Mouse (Mus musculus) adipose tissue, adult 10 weeks (tissue): Measurements from ENCODE around the gene Clec11a. TPM values are rescaled to one million over a fixed set of nuclear protein-coding genes. Genes with fewer than 3 reads are reported as not detected.

ENCODE experiments used
- polyA plus RNA-seq: library from polyadenylated mRNA; stranded (reverse); fragments of 350-450 nt; fragmentation: Illumina TruSeq; extraction: RNeasy Lipid Tissue Mini Kit (QIAGEN cat#74804); gene quantifications from one replicate; pipeline ENCODE4 v1.2.3, GENCODE M21; 2014; ENCODE audit warnings: low read depth, low replicate concordance

Clec11a gene
- 7.8 TPM for polyA plus RNA-seq

GRCm38 (mm10) chr7:44306516-44307240 lies at the start of gene Clec11a:
TSS of gene Clec11a (minus strand) at chr7:44306902.

GRCm38 (mm10) chr7:44309475-44310284 lies 3.0 kb upstream of the Clec11a start, which contains the start of gene Shank1:
TSS of gene Shank1 (plus strand) at chr7:44310253.

GRCm38 (mm10) chr7:44261147-44261546 lies 45.6 kb downstream of the Clec11a start, which contains the start of gene Gm15517:
TSS of gene Gm15517 (plus strand) at chr7:44261447.

DNA sequence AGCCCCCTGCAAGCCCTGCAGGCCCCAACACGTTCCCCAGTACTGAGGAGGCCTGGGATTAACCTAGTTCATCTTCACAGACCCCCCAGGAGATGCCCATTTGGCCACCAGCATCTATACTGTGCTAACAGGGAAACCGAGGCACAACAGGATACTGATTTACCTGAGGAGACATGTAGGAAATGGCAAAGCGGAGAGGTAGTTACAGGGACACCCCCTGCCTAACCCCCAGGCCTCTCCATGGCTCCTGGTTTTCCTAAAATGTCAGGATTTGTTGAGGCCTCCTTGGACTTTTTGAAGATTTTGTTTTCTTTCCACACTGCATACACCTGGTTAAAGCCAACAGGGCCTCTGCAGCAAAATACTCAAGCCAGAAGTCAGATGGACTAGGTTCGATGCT lies 49.4 kb downstream of the Clec11a start, which contains the start of gene Acp4:
Acp4 (minus strand) TSS at position 101 of the 400 bp plus-strand sequence.

Other genes with a start within 250 kb of the Clec11a start
- gene Klk1b21, start 204.6 kb downstream of the Clec11a start, polyA plus RNA-seq = 0.38 TPM
- not detected for gene Klk1b22, start 194.2 kb downstream of the Clec11a start, polyA plus RNA-seq
- not detected for gene Klk1b16, start 170.1 kb downstream of the Clec11a start, polyA plus RNA-seq
- gene Klk1b24, start 118.7 kb downstream of the Clec11a start, polyA plus RNA-seq = not detected
- gene Klk1b3, start 108.7 kb downstream of the Clec11a start, polyA plus RNA-seq = 0.38 TPM
- not detected for gene Klk1b4, start 99.5 kb downstream of the Clec11a start, polyA plus RNA-seq
- 2.5 TPM for gene Klk1b5, start 91.0 kb downstream of the Clec11a start, polyA plus RNA-seq
- 1.2 TPM for gene Klk1, start 81.5 kb downstream of the Clec11a start, polyA plus RNA-seq
- 0.81 TPM for gene Gm36864, start 70.7 kb downstream of the Clec11a start, polyA plus RNA-seq
- 10.2 TPM for gene 1700028J19Rik, start 60.2 kb downstream of the Clec11a start, polyA plus RNA-seq
- gene 2410002F23Rik, start 60.2 kb downstream of the Clec11a start, polyA plus RNA-seq = 71.2 TPM
- gene Acp4, start 49.5 kb downstream of the Clec11a start, polyA plus RNA-seq = 0.31 TPM
- 37.4 TPM for gene Gm15517, start 45.5 kb downstream of the Clec11a start, polyA plus RNA-seq
- 0.61 TPM for gene Shank1, start 3.4 kb upstream of the Clec11a start, polyA plus RNA-seq
- 3.9 TPM for gene Syt3, start 77.2 kb upstream of the Clec11a start, polyA plus RNA-seq
- gene 1700008O03Rik, start 78.9 kb upstream of the Clec11a start, polyA plus RNA-seq = 0.37 TPM
- gene Lrrc4b, start 122.1 kb upstream of the Clec11a start, polyA plus RNA-seq = 0.20 TPM
- gene Aspdh, start 158.5 kb upstream of the Clec11a start, polyA plus RNA-seq = not detected
- gene Josd2, start 161.1 kb upstream of the Clec11a start, polyA plus RNA-seq = 27.8 TPM
- 127 TPM for gene Emc10, start 189.6 kb upstream of the Clec11a start, polyA plus RNA-seq
- gene Fam71e1, start 189.7 kb upstream of the Clec11a start, polyA plus RNA-seq = 31.7 TPM
- gene Mybpc2, start 217.8 kb upstream of the Clec11a start, polyA plus RNA-seq = 0.36 TPM
- 0.62 TPM for gene Spib, start 225.2 kb upstream of the Clec11a start, polyA plus RNA-seq
- gene Pold1, start 241.9 kb upstream of the Clec11a start, polyA plus RNA-seq = 10.1 TPM
- 91.4 TPM for gene Nr1h2, start 247.0 kb upstream of the Clec11a start, polyA plus RNA-seq